Mouse (Mus musculus) embryonic fibroblast, embryonic 13.5 days (primary cell): ENCODE data around the gene Stbd1.

Experiments used
- CTCF ChIP-seq: IDR thresholded peaks from 2 replicates; pipeline ENCODE4 v1.5.1; 2011; ENCODE audit warnings: mild to moderate bottlenecking, control low read depth, low read length, moderate library complexity, borderline replicate concordance; ENCODE audit not compliant: insufficient read depth
- POLR2A ChIP-seq: IDR thresholded peaks from 2 replicates; pipeline ENCODE4 v1.6.1; 2011; ENCODE audit warnings: low read depth, mild to moderate bottlenecking, control low read depth, low read length, moderate library complexity

GRCm38 (mm10) chr5:92607492-92608229, 4.8 kb downstream of the Stbd1 start:
- TF ChIP-seq POLR2A (no peak), CTCF (no peak)
